13 mouse cellular contexts compared by ENCODE assay signal in genomic region chr17:23543325-23543724, GRCm38 (mm10). TPM values are rescaled to one million over a fixed set of nuclear protein-coding genes. Genes with fewer than 3 reads are reported as not detected.
DNase-seq lines count a peak whose midpoint lies in the region; ATAC-seq and TF ChIP-seq lines count a peak whose summit lies in the region.
"Had no signal": no experiment of that assay in that cellular context is flagged by ENCODE, and none has a peak within 500 bp of the region (broad histone marks: within the 10 kb centered on the region; RNA-seq: fewer than 3 reads in every experiment).

No protein-coding gene starts in this region.

- ATAC-seq in hindbrain, embryonic 14.5 days (ENCODE audit: low FRiP score) = no peak
- ATAC-seq in lung, postnatal 0 days = peak; percentile 35; the same call in 1 of the 2 replicates
- ATAC-seq in cerebellum, adult (ENCODE audit: insufficient number of reproducible peaks, low FRiP score, low TSS enrichment) = no peak

- H3K36me3 ChIP-seq in hindbrain, embryonic 10.5 days = no peaks in the 10 kb centered on the region
- H3K36me3 ChIP-seq in hindbrain, embryonic 14.5 days (replicated peaks; ENCODE audit: control insufficient read depth, insufficient read depth) = no peaks in the 10 kb centered on the region
- H3K36me3 ChIP-seq in E14TG2a.4 (ENCODE audit: insufficient read depth, low read length) = no peaks in the 10 kb centered on the region
- H3K36me3 ChIP-seq in lung, postnatal 0 days (ENCODE audit: insufficient read depth, low read length) = no peaks in the 10 kb centered on the region
- H3K36me3 ChIP-seq: G1E; heart, embryonic 13.5 days; liver, embryonic 13.5 days had no signal

- WGBS in hindbrain, embryonic 10.5 days = 63% methylated on average over 5 of the region's 5 CpGs
- WGBS in hindbrain, embryonic 14.5 days = 67% methylated on average over 5 of the region's 5 CpGs
- WGBS in lung, postnatal 0 days = 32% methylated on average over 5 of the region's 5 CpGs

- peaks cover 30% of the 10 kb centered on the region for H3K4me1 ChIP-seq in hindbrain, embryonic 10.5 days (replicated peaks)
- H3K4me1 ChIP-seq in hindbrain, embryonic 14.5 days (replicated peaks; ENCODE audit: control insufficient read depth, insufficient read depth, low read length) = 0 out of 2 replicates have a peak, but pooled peaks cover 3% of the 10 kb centered on the region
- H3K4me1 ChIP-seq in E14TG2a.4 (replicated peaks; ENCODE audit: low read depth, low read length) = peaks cover 79% of the 10 kb centered on the region
- peaks cover 3% of the 10 kb centered on the region; the same call in 1 of the 2 replicates for H3K4me1 ChIP-seq in lung, postnatal 0 days (ENCODE audit: insufficient read depth, low read depth, low read length)

- 0 out of 2 replicates have a peak, but pooled peaks have one; percentile 32 for TF ChIP-seq EP300 in lung, postnatal 0 days (IDR thresholded peaks at IDR 0.05)

- no peaks in the 10 kb centered on the region for H3K9me3 ChIP-seq in hindbrain, embryonic 10.5 days
- no peaks in the 10 kb centered on the region for H3K9me3 ChIP-seq in hindbrain, embryonic 14.5 days (ENCODE audit: control insufficient read depth, low read length)
- H3K9me3 ChIP-seq in E14TG2a.4 (ENCODE audit: low read length) = no peaks in the 10 kb centered on the region
- H3K9me3 ChIP-seq in lung, postnatal 0 days (ENCODE audit: low read length) = no peaks in the 10 kb centered on the region
- H3K9me3 ChIP-seq: G1E; heart, embryonic 13.5 days; liver, embryonic 13.5 days had no signal

- peaks cover 32% of the 10 kb centered on the region for H3K27me3 ChIP-seq in hindbrain, embryonic 10.5 days (ENCODE audit: insufficient read depth, poor library complexity, severe bottlenecking)
- peaks cover 34% of the 10 kb centered on the region for H3K27me3 ChIP-seq in hindbrain, embryonic 14.5 days (ENCODE audit: control insufficient read depth, insufficient read depth, low read length)
- peaks cover 10% of the 10 kb centered on the region for H3K27me3 ChIP-seq in E14TG2a.4 (ENCODE audit: insufficient read depth, low read length)
- H3K27me3 ChIP-seq in lung, postnatal 0 days (replicated peaks; ENCODE audit: insufficient read depth, low read length) = peaks cover 9% of the 10 kb centered on the region; the same call in 1 of the 2 replicates

- no peak overlapping the region for H3K27ac ChIP-seq in hindbrain, embryonic 10.5 days
- no peak overlapping the region for H3K27ac ChIP-seq in hindbrain, embryonic 14.5 days
- peak overlapping the region; percentile 47; the same call in 1 of the 2 replicates for H3K27ac ChIP-seq in lung, postnatal 0 days (ENCODE audit: low read length)
- H3K27ac ChIP-seq: heart, embryonic 13.5 days; liver, embryonic 13.5 days had no signal

- H3K4me3 ChIP-seq in hindbrain, embryonic 10.5 days = no peak overlapping the region
- no peak overlapping the region for H3K4me3 ChIP-seq in hindbrain, embryonic 14.5 days (replicated peaks; ENCODE audit: low read length)
- H3K4me3 ChIP-seq in E14TG2a.4 (replicated peaks; ENCODE audit: low read length) = peak overlapping the region; percentile 52
- no peak overlapping the region for H3K4me3 ChIP-seq in lung, postnatal 0 days (ENCODE audit: low read depth, low read length)
- H3K4me3 ChIP-seq: layer of hippocampus, adult 2 months; liver, embryonic 13.5 days; myocyte had no signal

- peak; percentile 7 for DNase-seq in hindbrain, embryonic 10.5 days (ENCODE audit: low spot score)
- no peak for DNase-seq in hindbrain, embryonic 14.5 days (ENCODE audit: low spot score)
- DNase-seq in ZHBTc4 (ENCODE audit: low read depth, low spot score) = peak; percentile 51
- peak; percentile 71 for DNase-seq in lung, postnatal 0 days (ENCODE audit: low spot score)
- no peak for DNase-seq in right cerebral cortex, postnatal 25 days
- DNase-seq: adrenal gland, postnatal 14 days; liver, embryonic 13.5 days had no signal

- no peak overlapping the region for H3K4me2 ChIP-seq in hindbrain, embryonic 14.5 days (replicated peaks)
- H3K4me2 ChIP-seq in lung, postnatal 0 days (replicated peaks; ENCODE audit: low read depth, low read length) = peak overlapping the region; percentile 17; the same call in 1 of the 2 replicates
- H3K4me2 ChIP-seq: liver, embryonic 13.5 days had no signal

- H3K9ac ChIP-seq in hindbrain, embryonic 14.5 days = no peak overlapping the region
- no peak overlapping the region for H3K9ac ChIP-seq in lung, postnatal 0 days (replicated peaks; ENCODE audit: low read depth)
- H3K9ac ChIP-seq: heart, embryonic 13.5 days; liver, embryonic 13.5 days had no signal

- no peak for TF ChIP-seq CTCF in E14TG2a.4 (conservative IDR thresholded peaks at IDR 0.05; ENCODE audit: low read length)
- no peak for TF ChIP-seq CTCF in lung, postnatal 0 days (IDR thresholded peaks at IDR 0.05)

RNA-seq across cellular contexts. Expression of gene Zfp213, which starts 20.7 kb away (rescaled TPM):
- polyA plus RNA-seq in hindbrain, embryonic 10.5 days (2016; fragmentation: Nextera tagmentation; extraction: Ambion mirVana) = 25.3 and 27.5 TPM in 2 replicates
- polyA plus RNA-seq in hindbrain, embryonic 14.5 days (2014; fragmentation: Nextera tagmentation; extraction: Ambion mirVana) = 15.4 and 15.6 TPM in 2 replicates
- 10.5 and 11.5 TPM in 2 replicates for polyA plus RNA-seq in lung, postnatal 0 days (2015; fragmentation: Nextera tagmentation; extraction: Ambion mirVana)

RNA-seq across cellular contexts. Expression of gene Zfp13, which starts 56.0 kb away (rescaled TPM):
- 22.5 and 23.4 TPM in 2 replicates for polyA plus RNA-seq in hindbrain, embryonic 10.5 days (2016; fragmentation: Nextera tagmentation; extraction: Ambion mirVana)
- 20.3 and 21.4 TPM in 2 replicates for polyA plus RNA-seq in hindbrain, embryonic 14.5 days (2014; fragmentation: Nextera tagmentation; extraction: Ambion mirVana)
- 5.0 and 5.5 TPM in 2 replicates for polyA plus RNA-seq in lung, postnatal 0 days (2015; fragmentation: Nextera tagmentation; extraction: Ambion mirVana)

RNA-seq across cellular contexts. Expression of gene Zscan10, which starts 57.3 kb away (rescaled TPM):
- polyA plus RNA-seq in hindbrain, embryonic 10.5 days (2016; fragmentation: Nextera tagmentation; extraction: Ambion mirVana) = 0.92 and 0.94 TPM in 2 replicates
- 0.25 and 0.27 TPM in 2 replicates for polyA plus RNA-seq in hindbrain, embryonic 14.5 days (2014; fragmentation: Nextera tagmentation; extraction: Ambion mirVana)
- not detected in 2 replicates for polyA plus RNA-seq in lung, postnatal 0 days (2015; fragmentation: Nextera tagmentation; extraction: Ambion mirVana)
- polyA plus RNA-seq: heart, embryonic 13.5 days; liver, embryonic 13.5 days had no signal

Comparison
In these comparisons a context has a peak if more than half of its experiments do, and no peak if none do; other contexts are left out.
1. DNase-seq: peak in hindbrain, embryonic 10.5 days (single experiment), ZHBTc4 (single experiment) and lung, postnatal 0 days (single experiment); none in hindbrain, embryonic 14.5 days (single experiment) and right cerebral cortex, postnatal 25 days (single experiment).